Mouse (Mus musculus) heart, adult 10 weeks (tissue): Measurements from ENCODE around the gene Mrps27. TPM values are rescaled to one million over a fixed set of nuclear protein-coding genes. Genes with fewer than 3 reads are reported as not detected.

Experiments
- polyA plus RNA-seq: library from polyadenylated mRNA; stranded (reverse); fragments of 350-450 nt; fragmentation: Illumina TruSeq; extraction: RNeasy Lipid Tissue Mini Kit (QIAGEN cat#74804); gene quantifications from one replicate; pipeline ENCODE4 v1.2.3, GENCODE M21; 2014; ENCODE audit warnings: low read depth, low replicate concordance

The Mrps27 gene
- 49.0 TPM for polyA plus RNA-seq

DNA sequence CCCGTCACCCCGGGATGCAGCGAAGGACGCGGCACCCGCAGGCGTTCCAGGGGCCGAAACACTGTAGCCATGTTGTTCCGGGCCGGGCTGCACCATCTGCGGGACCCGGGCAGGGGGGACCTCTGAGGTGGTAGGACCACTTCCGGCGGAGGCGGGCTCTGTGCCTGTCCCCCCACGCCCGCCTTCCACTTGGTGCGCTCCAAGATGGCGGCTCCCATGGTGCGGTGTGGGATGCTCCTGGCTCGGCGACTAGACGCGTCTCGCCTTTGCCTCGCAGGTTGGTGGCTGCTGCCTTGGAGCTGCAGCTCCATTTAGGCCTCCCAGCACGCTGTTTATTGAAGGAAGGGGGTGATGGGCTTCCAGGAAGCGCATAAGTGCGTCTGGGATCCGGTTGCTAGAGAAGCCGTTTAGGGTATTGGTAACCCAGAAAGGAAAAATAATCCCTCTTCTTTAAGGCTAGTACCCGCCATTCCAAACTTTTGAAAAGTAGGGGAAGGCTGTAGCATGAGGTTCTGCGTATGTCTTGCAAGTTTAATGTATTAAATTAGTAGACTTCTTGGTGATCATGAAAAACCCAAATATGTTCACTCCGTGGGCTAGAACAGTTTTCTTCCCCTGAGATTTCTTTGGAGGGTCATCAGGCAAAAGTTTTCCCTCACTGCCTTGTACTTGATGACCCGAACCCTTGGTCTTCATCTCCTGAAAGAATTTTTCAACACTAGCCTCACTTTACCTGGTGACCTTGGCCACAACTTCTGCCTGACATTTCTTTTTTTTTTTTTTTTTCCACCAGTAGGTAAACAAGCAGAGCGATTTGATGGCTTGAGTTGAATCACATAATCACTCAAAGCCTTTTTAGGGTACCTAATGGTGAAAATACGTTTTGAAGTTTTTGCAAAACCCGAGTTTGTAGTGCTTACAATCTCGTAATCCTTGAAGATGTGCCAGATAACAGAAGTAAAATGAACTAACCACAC lies at the start of gene Mrps27, which contains the start of gene Ptcd2:
Gene Mrps27, plus strand, starts transcription at position 188 of the 977 bp plus-strand sequence.
Gene Ptcd2, minus strand, starts transcription at position 107 of the 977 bp plus-strand sequence.

Other genes starting within 250 kb of the Mrps27 start
- 8.0 TPM for gene Zfp366, start 160.0 kb upstream of the Mrps27 start, polyA plus RNA-seq
- gene Ptcd2, start 81 bp upstream of the Mrps27 start, polyA plus RNA-seq = 65.4 TPM
- 4.0 TPM for gene Map1b, start 171.8 kb downstream of the Mrps27 start, polyA plus RNA-seq